Mouse (Mus musculus): ENCODE results near the gene Lmo2.

GRCm38 (mm10) chr2:103935691-103936435, 21.9 kb upstream of the Lmo2 start:
- TF ChIP-seq CTCF (IDR thresholded peaks at IDR 0.05; ENCODE audit: low read depth), result no peak
- no peak for TF ChIP-seq EP300 (optimal IDR thresholded peaks at IDR 0.05)
